Mouse (Mus musculus): ENCODE measurements at regions not wholly inside any gene's neighbourhood (a gene's known extent, or its start where the extent isn't known, plus 50 kb on each side); places are given as distances from the start of the nearest gene placed in this dataset.

DNA sequence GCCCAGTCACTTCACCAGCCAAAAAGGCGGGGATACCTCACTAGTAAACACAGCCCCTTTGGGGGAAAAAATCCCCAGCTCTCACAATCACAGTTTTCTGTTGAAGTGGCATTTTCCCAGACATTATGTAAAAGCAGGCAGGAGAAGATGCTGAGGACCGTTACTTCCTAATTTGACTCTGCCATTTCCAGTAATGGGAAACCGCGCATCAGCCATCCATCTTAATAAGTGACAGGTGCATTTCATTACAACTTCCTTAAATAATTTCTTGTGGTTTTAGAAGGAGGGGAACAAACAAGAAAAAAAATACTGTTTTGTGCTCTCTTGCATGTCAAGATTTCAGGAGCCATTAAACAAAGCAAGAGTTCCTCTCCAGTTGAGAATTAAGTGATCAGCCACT lies 70.2 kb upstream of the Alk start:
- no peak for ATAC-seq (ENCODE audit: low FRiP score, low read depth)
- Histone ChIP-seq H3K27ac (replicated peaks) (no peak overlapping the region), H3K9me3 (no peaks in the 10 kb centered on the region), H3K4me1 (no peaks in the 10 kb centered on the region), H3K4me3 (no peak overlapping the region), H3K4me2 (replicated peaks) (no peak overlapping the region), H3K36me3 (no peaks in the 10 kb centered on the region), H3K9ac (replicated peaks) (no peak overlapping the region), H3K27me3 (no peaks in the 10 kb centered on the region)
- 92% methylated on average over 4 of the region's 4 CpGs for WGBS

DNA sequence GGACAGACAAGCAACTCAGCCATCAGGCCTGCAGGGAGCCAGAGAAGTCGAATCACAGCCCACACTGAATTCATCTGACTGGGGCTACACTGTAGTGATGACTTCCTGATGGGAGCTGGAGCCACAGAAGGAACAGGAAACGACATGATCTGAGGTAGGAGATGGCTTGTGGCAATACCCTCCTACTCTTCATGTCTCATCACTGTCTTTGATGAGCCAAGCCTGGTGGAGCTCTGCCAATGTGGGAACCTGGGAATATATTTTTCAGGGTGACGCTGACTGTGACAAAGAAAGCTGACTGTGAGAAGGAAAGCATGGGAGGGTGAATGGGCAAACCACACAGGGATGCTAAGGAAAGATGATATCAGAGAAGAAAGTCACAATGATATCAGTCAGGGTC lies 67.6 kb upstream of the Alk start:
- WGBS: 74% methylated on average over 3 of the region's 3 CpGs

DNA sequence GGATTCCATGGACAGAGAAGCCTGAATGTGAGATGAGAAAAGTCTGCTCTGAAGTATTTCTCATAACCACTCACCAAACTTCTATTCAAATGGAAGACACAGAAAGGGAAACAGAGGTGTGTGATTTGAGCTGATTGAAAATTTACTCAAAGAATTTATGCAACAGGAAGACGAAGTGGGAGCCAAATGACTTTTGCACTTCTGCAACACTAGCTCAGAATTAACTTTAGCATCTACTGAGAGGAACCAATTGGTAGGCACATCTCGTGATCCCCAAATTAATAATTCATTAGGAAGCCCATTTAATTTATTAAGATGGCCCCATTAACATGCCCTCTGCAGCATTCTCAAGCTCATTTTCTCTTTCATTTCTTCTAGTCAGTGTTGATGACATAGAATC lies 62.5 kb upstream of the Alk start:
- ATAC-seq (ENCODE audit: low FRiP score, low read depth): no peak
- no peaks in the 10 kb centered on the region for H3K4me1 ChIP-seq
- WGBS: 74% methylated on average over 2 of the region's 2 CpGs
- H3K27ac ChIP-seq (replicated peaks): no peak overlapping the region
- H3K27me3 ChIP-seq: no peaks in the 10 kb centered on the region
- no peak overlapping the region for H3K9ac ChIP-seq (replicated peaks)
- no peak overlapping the region for H3K4me3 ChIP-seq
- H3K9me3 ChIP-seq: no peaks in the 10 kb centered on the region
- no peak overlapping the region for H3K4me2 ChIP-seq (replicated peaks)
- no peaks in the 10 kb centered on the region for H3K36me3 ChIP-seq

More for the DNA sequence above, 67.6 kb upstream of the Alk start:
- Histone ChIP-seq H3K4me2 (replicated peaks) (no peak overlapping the region), H3K9ac (replicated peaks) (no peak overlapping the region), H3K4me3 (no peak overlapping the region), H3K27ac (replicated peaks) (no peak overlapping the region), H3K27me3 (no peaks in the 10 kb centered on the region), H3K4me1 (no peaks in the 10 kb centered on the region), H3K36me3 (no peaks in the 10 kb centered on the region), H3K9me3 (no peaks in the 10 kb centered on the region)
- no peak for ATAC-seq (ENCODE audit: low FRiP score, low read depth)

DNA sequence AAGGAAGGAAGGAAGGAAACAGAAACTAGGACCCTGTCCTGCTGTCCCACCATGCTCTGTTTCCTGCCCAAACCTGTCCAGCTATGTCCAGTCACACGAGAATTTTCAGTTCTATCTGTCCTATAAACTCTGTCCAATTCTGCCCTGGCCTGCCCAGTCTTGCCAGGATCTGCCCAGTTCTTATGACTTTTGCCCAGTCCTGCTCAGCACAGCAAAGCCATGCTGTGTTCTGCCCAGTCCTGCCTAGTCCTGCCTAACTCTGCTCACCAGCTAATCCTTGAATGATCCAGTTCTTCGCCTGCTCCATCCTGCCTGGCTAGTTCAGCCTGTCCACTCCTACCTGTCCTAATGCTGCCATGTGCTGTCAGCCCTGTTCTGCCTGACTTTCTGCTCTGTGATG lies 57.3 kb upstream of the Alk start:
- H3K36me3 ChIP-seq: no peaks in the 10 kb centered on the region
- peaks cover 12% of the 10 kb centered on the region for H3K4me1 ChIP-seq
- no peaks in the 10 kb centered on the region; the same call in 1 of the 2 replicates for H3K27me3 ChIP-seq
- no peak overlapping the region for H3K4me2 ChIP-seq (replicated peaks)
- no peak overlapping the region for H3K9ac ChIP-seq (replicated peaks)
- WGBS: 81% methylated on average over 2 of the region's 2 CpGs
- no peak for ATAC-seq (ENCODE audit: low FRiP score, low read depth)
- H3K4me3 ChIP-seq: no peak overlapping the region
- H3K9me3 ChIP-seq: no peaks in the 10 kb centered on the region
- H3K27ac ChIP-seq (replicated peaks): no peak overlapping the region

DNA sequence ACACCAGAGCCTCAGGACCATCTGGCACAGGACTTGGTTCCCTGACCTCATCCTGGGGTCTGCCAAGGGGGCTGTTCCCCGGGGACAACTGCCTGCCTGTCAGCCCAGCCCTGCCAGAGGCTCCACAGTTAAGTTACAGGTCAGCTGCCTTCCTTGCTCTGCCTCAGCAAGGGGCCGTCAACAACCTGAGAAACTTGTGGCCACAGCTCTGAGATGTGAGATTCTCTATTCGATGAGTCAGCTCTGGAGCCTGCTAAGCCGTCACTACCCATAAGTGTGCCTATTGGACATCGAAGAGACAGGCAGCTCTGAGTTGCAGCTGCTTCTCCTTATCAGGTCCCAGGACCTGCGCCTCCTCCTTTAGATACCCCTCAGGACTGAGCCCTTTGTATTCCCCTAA lies 54.3 kb upstream of the Alk start:
- 61% methylated on average over 6 of the region's 6 CpGs for WGBS
- peaks cover 12% of the 10 kb centered on the region for H3K4me1 ChIP-seq
- ATAC-seq (ENCODE audit: low FRiP score, low read depth): no peak
- no peak overlapping the region for H3K4me2 ChIP-seq (replicated peaks)
- no peaks in the 10 kb centered on the region for H3K36me3 ChIP-seq
- H3K9me3 ChIP-seq: no peaks in the 10 kb centered on the region
- no peak overlapping the region for H3K9ac ChIP-seq (replicated peaks)
- H3K27ac ChIP-seq (replicated peaks): no peak overlapping the region
- no peaks in the 10 kb centered on the region; the same call in 1 of the 2 replicates for H3K27me3 ChIP-seq
- H3K4me3 ChIP-seq: no peak overlapping the region

DNA sequence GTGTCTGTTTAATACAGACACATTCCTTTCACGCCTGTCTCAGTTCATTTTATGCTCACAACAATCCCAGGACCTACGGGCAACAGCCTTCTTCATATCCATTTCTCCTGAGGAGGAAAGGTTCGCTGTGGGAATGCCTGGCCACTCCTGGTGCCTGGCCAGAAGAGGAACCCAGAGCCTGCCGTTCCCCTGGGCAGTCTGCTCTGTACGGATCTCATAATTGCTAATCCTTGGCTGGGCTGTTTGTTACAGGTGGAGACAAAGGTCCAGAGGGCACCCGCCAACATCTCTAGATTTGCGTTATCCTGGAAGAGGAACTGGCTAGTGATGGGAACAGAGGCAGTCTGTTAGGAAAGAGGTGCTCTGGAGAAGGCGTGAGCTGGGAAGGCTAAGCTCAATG lies 53.4 kb upstream of the Alk start:
- H3K4me1 ChIP-seq: peaks cover 12% of the 10 kb centered on the region
- H3K36me3 ChIP-seq: no peaks in the 10 kb centered on the region
- 51% methylated on average over 8 of the region's 8 CpGs for WGBS
- no peak overlapping the region for H3K9ac ChIP-seq (replicated peaks)
- H3K4me2 ChIP-seq (replicated peaks): no peak overlapping the region
- no peak overlapping the region for H3K4me3 ChIP-seq
- H3K27ac ChIP-seq (replicated peaks): no peak overlapping the region
- ATAC-seq (ENCODE audit: low FRiP score, low read depth): no peak
- H3K27me3 ChIP-seq: no peaks in the 10 kb centered on the region; the same call in 1 of the 2 replicates
- no peaks in the 10 kb centered on the region for H3K9me3 ChIP-seq

All from midbrain, embryonic 12.5 days (tissue).